Mouse (Mus musculus) hindbrain, embryonic 10.5 days (tissue): ENCODE results near the gene Cluh. TPM values are rescaled to one million over a fixed set of nuclear protein-coding genes. Genes with fewer than 3 reads are reported as not detected.
A peak's percentile ranks its signal among the peaks of the same experiment; 100 is the strongest.

Experiments
- DNase-seq: peaks from one replicate; pipeline ENCODE4 v3.0.0-alpha.2; 2017; ENCODE audit warnings: low spot score
- H3K27ac ChIP-seq: fragments of 300-500 bp; sonication (generic); 2 replicates; pipeline ENCODE4 v1.5.1; 2016; ENCODE audit warnings: mild to moderate bottlenecking, moderate library complexity
- H3K27me3 ChIP-seq: fragments of 300-500 bp; sonication (generic); 2 replicates; pipeline ENCODE4 v1.6.1; 2016; ENCODE audit warnings: mild to moderate bottlenecking; ENCODE audit not compliant: poor library complexity, insufficient read depth, severe bottlenecking
- H3K36me3 ChIP-seq: fragments of 300-500 bp; sonication (generic); 2 replicates; pipeline ENCODE4 v1.6.1; 2016; ENCODE audit warnings: mild to moderate bottlenecking, moderate library complexity
- H3K4me1 ChIP-seq: fragments of 300-500 bp; sonication (generic); replicated peaks from 2 replicates; pipeline ENCODE4 v1.6.1; 2016; ENCODE audit warnings: mild to moderate bottlenecking
- H3K4me3 ChIP-seq: fragments of 300-500 bp; sonication (generic); 2 replicates; pipeline ENCODE4 v1.5.1; 2016; ENCODE audit warnings: mild to moderate bottlenecking, moderate library complexity
- H3K9me3 ChIP-seq: fragments of 300-500 bp; sonication (generic); 2 replicates; pipeline ENCODE4 v1.6.1; 2016; ENCODE audit warnings: mild to moderate bottlenecking, moderate library complexity
- WGBS: fragments of 180-500 bp; shearing (Covaris S2); methylation state at CpG from one replicate; pipeline ENCODE4 v1.1.7; 2016; 5-methylcytosine and 5-hydroxymethylcytosine counted together
- polyA plus RNA-seq: library from polyadenylated mRNA; unstranded; fragments of >200 nt; fragmentation: Nextera tagmentation; extraction: Ambion mirVana; gene quantifications from 2 replicates; pipeline ENCODE4 v1.2.1, GENCODE M21; 2016

Gene Cluh
- 24.7 and 26.4 TPM in 2 replicates for polyA plus RNA-seq

- H3K36me3 ChIP-seq, result peaks cover 4% of the 10 kb centered on the region; the same call in 1 of the 2 replicates
- H3K9me3 ChIP-seq, result no peaks in the 10 kb centered on the region
- H3K27ac ChIP-seq, result peak within 1 kb of the TSS; percentile 90
- peak; percentile 95 for DNase-seq
- H3K27me3 ChIP-seq, result peaks cover 6% of the 10 kb centered on the region; the same call in 1 of the 2 replicates
- peaks cover 53% of the 10 kb centered on the region for H3K4me1 ChIP-seq
- peak within 1 kb of the TSS; percentile 96 for H3K4me3 ChIP-seq
- under 1% methylated on average over 58 of the region's 58 CpGs for WGBS
Measured at GRCm38 (mm10) chr11:74649095-74649646, at the start of gene Cluh. TSS of gene Cluh (plus strand) at chr11:74649495.

GRCm38 (mm10) chr11:74602286-74602685, 47.0 kb upstream of the Cluh start:
- 85% methylated on average over 1 of the region's 1 CpGs for WGBS
- Histone ChIP-seq H3K27me3 (no peaks in the 10 kb centered on the region), H3K4me3 (no peak overlapping the region), H3K4me1 (no peaks in the 10 kb centered on the region), H3K9me3 (peaks cover 2% of the 10 kb centered on the region; the same call in 1 of the 2 replicates), H3K36me3 (no peaks in the 10 kb centered on the region), H3K27ac (no peak overlapping the region)
- DNase-seq, result no peak

GRCm38 (mm10) chr11:74610068-74610467, 39.2 kb upstream of the Cluh start:
- DNase-seq, result no peak
- no peaks in the 10 kb centered on the region for H3K36me3 ChIP-seq
- H3K9me3 ChIP-seq, result 0 out of 2 replicates have a peak, but pooled peaks cover 2% of the 10 kb centered on the region
- peak overlapping the region; percentile 55; the same call in 1 of the 2 replicates for H3K4me3 ChIP-seq
- peaks cover 12% of the 10 kb centered on the region for H3K4me1 ChIP-seq
- H3K27me3 ChIP-seq, result peaks cover 54% of the 10 kb centered on the region
- WGBS, result 25% methylated on average over 5 of the region's 5 CpGs
- no peak overlapping the region for H3K27ac ChIP-seq

- H3K27ac ChIP-seq, result no peak within 1 kb of the TSS
- no peaks in the 10 kb centered on the region for H3K9me3 ChIP-seq
- H3K27me3 ChIP-seq, result peaks cover 58% of the 10 kb centered on the region
- peak within 1 kb of the TSS; percentile 55 for H3K4me3 ChIP-seq
- H3K36me3 ChIP-seq, result no peaks in the 10 kb centered on the region
- H3K4me1 ChIP-seq, result peaks cover 12% of the 10 kb centered on the region
- DNase-seq, result peak; percentile 48
- WGBS, result 2% methylated on average over 50 of the region's 50 CpGs
Measured at GRCm38 (mm10) chr11:74610545-74611176, 38.6 kb upstream of the Cluh start, which contains the start of gene Rap1gap2. TSS of gene Rap1gap2 (minus strand) at chr11:74610915.

GRCm38 (mm10) chr11:74611437-74611836, 37.9 kb upstream of the Cluh start:
- WGBS, result 22% methylated on average over 7 of the region's 7 CpGs
- Histone ChIP-seq H3K27me3 (peaks cover 64% of the 10 kb centered on the region), H3K4me3 (peak overlapping the region; percentile 55; the same call in 1 of the 2 replicates), H3K4me1 (peaks cover 12% of the 10 kb centered on the region), H3K36me3 (no peaks in the 10 kb centered on the region), H3K27ac (no peak overlapping the region), H3K9me3 (no peaks in the 10 kb centered on the region)
- no peak for DNase-seq

GRCm38 (mm10) chr11:74613428-74613827, 35.9 kb upstream of the Cluh start:
- Histone ChIP-seq H3K27ac (no peak overlapping the region), H3K4me1 (peaks cover 12% of the 10 kb centered on the region), H3K36me3 (no peaks in the 10 kb centered on the region), H3K9me3 (no peaks in the 10 kb centered on the region), H3K27me3 (peaks cover 66% of the 10 kb centered on the region), H3K4me3 (no peak overlapping the region)
- 68% methylated on average over 4 of the region's 4 CpGs for WGBS
- DNase-seq, result no peak

- H3K4me1 ChIP-seq, result peaks cover 24% of the 10 kb centered on the region
- H3K36me3 ChIP-seq, result no peaks in the 10 kb centered on the region
- H3K27me3 ChIP-seq, result peaks cover 68% of the 10 kb centered on the region
- no peak overlapping the region for H3K4me3 ChIP-seq
- DNase-seq, result no peak
- 54% methylated on average over 5 of the region's 5 CpGs for WGBS
- no peaks in the 10 kb centered on the region for H3K9me3 ChIP-seq
- no peak overlapping the region for H3K27ac ChIP-seq
Measured at GRCm38 (mm10) chr11:74615571-74615970, 33.7 kb upstream of the Cluh start.

GRCm38 (mm10) chr11:74619201-74619955, 29.9 kb upstream of the Cluh start, which contains the start of gene Ccdc92b:
TSS of gene Ccdc92b (plus strand) at chr11:74619605.
- H3K4me1 ChIP-seq, result peaks cover 14% of the 10 kb centered on the region
- no peaks in the 10 kb centered on the region for H3K9me3 ChIP-seq
- H3K27me3 ChIP-seq, result peaks cover 54% of the 10 kb centered on the region
- peak; percentile 88 for DNase-seq
- H3K27ac ChIP-seq, result peak within 1 kb of the TSS; percentile 83
- H3K4me3 ChIP-seq, result peak within 1 kb of the TSS; percentile 61
- 1% methylated on average over 60 of the region's 63 CpGs for WGBS
- no peaks in the 10 kb centered on the region for H3K36me3 ChIP-seq

- H3K27me3 ChIP-seq, result peaks cover 54% of the 10 kb centered on the region
- H3K27ac ChIP-seq, result peak overlapping the region; percentile 83
- 2% methylated on average over 16 of the region's 16 CpGs for WGBS
- H3K4me1 ChIP-seq, result peaks cover 14% of the 10 kb centered on the region
- DNase-seq, result no peak
- no peaks in the 10 kb centered on the region for H3K36me3 ChIP-seq
- H3K9me3 ChIP-seq, result no peaks in the 10 kb centered on the region
- peak overlapping the region; percentile 61 for H3K4me3 ChIP-seq
Measured at GRCm38 (mm10) chr11:74619956-74620300, 29.4 kb upstream of the Cluh start.

GRCm38 (mm10) chr11:74621974-74622669, 27.2 kb upstream of the Cluh start:
- Histone ChIP-seq H3K9me3 (no peaks in the 10 kb centered on the region), H3K4me3 (no peak overlapping the region), H3K27me3 (peaks cover 45% of the 10 kb centered on the region), H3K27ac (no peak overlapping the region), H3K36me3 (no peaks in the 10 kb centered on the region), H3K4me1 (peaks cover 14% of the 10 kb centered on the region)
- WGBS, result 81% methylated on average over 8 of the region's 8 CpGs
- no peak for DNase-seq

GRCm38 (mm10) chr11:74623693-74624092, 25.6 kb upstream of the Cluh start:
- H3K27ac ChIP-seq, result no peak overlapping the region
- H3K4me3 ChIP-seq, result no peak overlapping the region
- no peaks in the 10 kb centered on the region for H3K9me3 ChIP-seq
- no peak for DNase-seq
- H3K27me3 ChIP-seq, result peaks cover 35% of the 10 kb centered on the region
- 80% methylated on average over 6 of the region's 6 CpGs for WGBS
- H3K4me1 ChIP-seq, result peaks cover 14% of the 10 kb centered on the region
- H3K36me3 ChIP-seq, result no peaks in the 10 kb centered on the region

GRCm38 (mm10) chr11:74625333-74625732, 24.0 kb upstream of the Cluh start:
- H3K9me3 ChIP-seq, result no peaks in the 10 kb centered on the region
- no peak for DNase-seq

More at GRCm38 (mm10) chr11:74625333-74625732, 24.0 kb upstream of the Cluh start:
- Histone ChIP-seq H3K27me3 (peaks cover 19% of the 10 kb centered on the region), H3K36me3 (no peaks in the 10 kb centered on the region), H3K4me1 (peaks cover under 1% of the 10 kb centered on the region; the same call in 1 of the 2 replicates), H3K27ac (no peak overlapping the region), H3K4me3 (no peak overlapping the region)
